Mouse (Mus musculus) regulatory T cell (primary cell): ENCODE results near the gene Magohb.

ENCODE experiments used
- in situ Hi-C: fragments of 300-600 bp; cut with MboI, MseI; formaldehyde crosslinking; loops from one replicate; pipeline ENCODE4 v1.15.1; 2025; ENCODE audit warnings: high pct_unique_total_duplicates

Magohb gene

GRCm38 (mm10) chr6:131262778-131263177, 30.3 kb downstream of the Magohb start:
- in situ Hi-C loops = no loop called here

DNA sequence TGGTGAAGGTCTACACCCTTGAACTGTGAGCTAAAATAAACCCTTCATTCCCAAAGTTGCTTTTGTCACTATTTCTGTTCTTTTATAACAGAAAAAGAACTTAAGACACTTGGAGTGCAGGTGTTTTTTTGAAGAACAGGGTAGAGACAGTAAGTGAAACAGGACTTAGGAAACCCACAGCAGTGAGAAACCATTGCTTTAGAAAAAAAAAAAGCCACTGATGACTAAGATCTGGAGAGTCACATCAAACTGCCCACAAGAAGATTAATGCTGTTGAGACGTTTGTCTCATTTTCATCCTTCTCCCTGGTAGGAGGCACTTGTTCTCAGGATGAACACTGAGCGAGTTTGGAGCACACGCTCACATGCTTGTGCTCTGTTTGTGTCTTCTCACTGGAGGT, 31.0 kb downstream of the Magohb start:
- in situ Hi-C loops = no loop called here

DNA sequence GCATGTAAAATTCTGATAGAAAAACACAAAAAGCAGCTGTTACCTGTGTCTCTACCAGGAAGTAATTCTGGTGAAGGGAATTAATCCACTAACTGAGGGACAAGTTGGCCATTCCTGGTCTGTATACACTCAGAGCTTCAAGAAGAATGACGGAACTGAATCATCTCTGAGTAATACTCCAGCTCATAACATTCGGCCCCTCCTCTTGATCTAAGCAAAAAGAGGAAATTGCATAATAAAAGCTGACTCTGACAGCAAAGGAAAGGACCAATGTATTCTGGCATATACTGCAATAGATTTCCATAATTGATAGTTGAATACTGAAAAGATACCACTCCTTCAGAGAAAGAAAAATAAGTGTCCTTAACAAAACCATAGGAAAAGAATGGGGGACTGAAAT, 45.8 kb downstream of the Magohb start, which contains the start of gene Klra2:
Gene Klra2 (minus strand): TSS at position 157 of the 400 bp plus-strand sequence.
- in situ Hi-C loops = no loop called here

DNA sequence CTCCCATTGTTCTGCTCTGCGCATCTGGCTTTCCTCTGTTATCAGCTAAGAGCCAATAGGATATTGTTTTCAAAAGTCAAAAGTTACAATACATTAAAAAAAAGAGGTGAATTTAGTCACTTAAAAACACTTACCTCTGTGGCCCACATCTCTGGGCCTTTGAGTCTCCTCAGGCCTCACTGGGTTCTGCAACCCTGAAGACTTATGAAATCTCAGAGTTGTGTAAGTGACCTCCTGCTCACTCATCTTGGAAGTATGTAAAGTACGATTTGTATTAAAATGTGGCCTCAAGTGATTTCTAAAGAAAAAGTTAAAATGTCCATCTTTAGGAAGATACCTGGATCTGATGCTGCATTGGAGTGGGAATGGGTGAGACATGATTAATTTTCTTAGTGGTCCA, 48.0 kb downstream of the Magohb start:
- in situ Hi-C loops = no loop called here
